Mouse (Mus musculus) urinary bladder, adult 2 months (tissue): ENCODE measurements at regions not wholly inside any gene's neighbourhood (a gene's known extent, or its start where the extent isn't known, plus 50 kb on each side); places are given as distances from the start of the nearest gene placed in this dataset.

Experiments used
- DNase-seq: peaks from one replicate; pipeline ENCODE4 v3.0.0; 2022; ENCODE audit warnings: low spot score

- no peak for DNase-seq
These were observed 118.9 kb upstream of the 1700064H15Rik start for GRCm38 (mm10) chr3:19747361-19747760.

- DNase-seq = no peak
These were observed 123.5 kb upstream of the 1700064H15Rik start for GRCm38 (mm10) chr3:19751946-19752345.

- DNase-seq = no peak
These were observed 125.5 kb upstream of the 1700064H15Rik start for GRCm38 (mm10) chr3:19754011-19754410.

GRCm38 (mm10) chr3:19754636-19755035 is 126.2 kb upstream of the 1700064H15Rik start:
- no peak for DNase-seq

GRCm38 (mm10) chr3:19755136-19755535 is 126.7 kb upstream of the 1700064H15Rik start:
- no peak for DNase-seq

- no peak for DNase-seq
These were observed 158.2 kb upstream of the Cp start for GRCm38 (mm10) chr3:19798543-19799106.

- DNase-seq = no peak
These were observed 146.8 kb upstream of the Cp start for GRCm38 (mm10) chr3:19810034-19810433.

- no peak for DNase-seq
These were observed 131.9 kb upstream of the Cp start for GRCm38 (mm10) chr3:19824904-19825303.

GRCm38 (mm10) chr3:19828518-19829246 is 128.2 kb upstream of the Cp start:
- no peak for DNase-seq

- no peak for DNase-seq
These were observed 127.1 kb upstream of the Cp start for GRCm38 (mm10) chr3:19829752-19830151.

- no peak for DNase-seq
These were observed 108.7 kb upstream of the Cp start for GRCm38 (mm10) chr3:19848031-19848735.

GRCm38 (mm10) chr3:19848736-19849269 is 108.1 kb upstream of the Cp start:
- DNase-seq = no peak

- no peak for DNase-seq
These were observed 74.2 kb upstream of the Cp start for GRCm38 (mm10) chr3:19882623-19883022.

- DNase-seq = no peak
These were observed 68.4 kb upstream of the Cp start for GRCm38 (mm10) chr3:19888405-19888804.

- DNase-seq = no peak
These were observed 62.6 kb upstream of the Cp start for GRCm38 (mm10) chr3:19894258-19894629.

- peak; percentile 83 for DNase-seq
These were observed 62.0 kb upstream of the Cp start for GRCm38 (mm10) chr3:19894630-19895578.

GRCm38 (mm10) chr3:19895755-19896154 is 61.1 kb upstream of the Cp start:
- DNase-seq = no peak

- no peak for DNase-seq
These were observed 59.7 kb upstream of the Cp start for GRCm38 (mm10) chr3:19897140-19897539.

GRCm38 (mm10) chr3:19902226-19902625 is 54.6 kb upstream of the Cp start:
- no peak for DNase-seq

- DNase-seq = no peak
These were observed 52.2 kb upstream of the Cp start for GRCm38 (mm10) chr3:19904446-19905275.
